Mouse (Mus musculus) forebrain, postnatal 0 days (tissue): Measurements from ENCODE around the gene Dysf. TPM values are rescaled to one million over a fixed set of nuclear protein-coding genes. Genes with fewer than 3 reads are reported as not detected.

Experiments
- ATAC-seq: fragments of 200-750 bp; cut with Nextera tagmentation; 2 replicates; pipeline ENCODE4 v1.8.0; 2017; ENCODE audit warnings: mild to moderate bottlenecking, moderate library complexity
- DNase-seq: peaks from one replicate; pipeline ENCODE4 v3.0.0-alpha.2; 2015
- H3K27ac ChIP-seq: fragments of 300-500 bp; sonication (generic); 2 replicates; pipeline ENCODE4 v1.5.1; 2014; ENCODE audit warnings: low read depth, mild to moderate bottlenecking, antibody characterized with exemption, low read length, moderate library complexity, mixed read lengths
- H3K27me3 ChIP-seq: fragments of 300-500 bp; sonication (generic); 2 replicates; pipeline ENCODE4 v1.6.1; 2014; ENCODE audit warnings: mild to moderate bottlenecking, low read length, mixed read lengths; ENCODE audit not compliant: insufficient read depth
- H3K36me3 ChIP-seq: fragments of 300-500 bp; sonication (generic); 2 replicates; pipeline ENCODE4 v1.6.1; 2014; ENCODE audit warnings: mild to moderate bottlenecking, moderate library complexity; ENCODE audit not compliant: insufficient read depth
- H3K4me1 ChIP-seq: fragments of 300-500 bp; sonication (generic); 2 replicates; pipeline ENCODE4 v1.6.1; 2014; ENCODE audit warnings: antibody characterized with exemption; ENCODE audit not compliant: insufficient read depth
- H3K4me2 ChIP-seq: fragments of 300-500 bp; sonication (generic); 2 replicates; pipeline ENCODE4 v1.6.1; 2014; ENCODE audit warnings: low read depth, mild to moderate bottlenecking, moderate library complexity
- H3K4me3 ChIP-seq: fragments of 300-500 bp; sonication (generic); 2 replicates; pipeline ENCODE4 v1.5.1; 2014; ENCODE audit warnings: low read depth, low read length, mixed read lengths
- H3K9ac ChIP-seq: fragments of 300-500 bp; sonication (generic); 2 replicates; pipeline ENCODE4 v1.6.1; 2014; ENCODE audit warnings: mild to moderate bottlenecking
- H3K9me3 ChIP-seq: fragments of 300-500 bp; sonication (generic); 2 replicates; pipeline ENCODE4 v1.6.1; 2016; ENCODE audit warnings: low read length
- CTCF ChIP-seq: sonication (generic); IDR thresholded peaks from 2 replicates; pipeline ENCODE4 v1.5.1; 2016; ENCODE audit warnings: antibody characterized with exemption, control low read depth, low read depth
- WGBS: fragments of 180-500 bp; shearing (Covaris S2); extraction: QIAGEN DNeasy Blood & Tissue Kit; methylation state at CpG from one replicate; pipeline ENCODE4 v1.1.7; 2014; 5-methylcytosine and 5-hydroxymethylcytosine counted together
- polyA plus RNA-seq: library from polyadenylated mRNA; unstranded; fragments of >200 nt; fragmentation: Nextera tagmentation; extraction: Ambion mirVana; gene quantifications from 2 replicates; pipeline ENCODE4 v1.2.1, GENCODE M21; 2015
- total RNA-seq: library from RNA; depleted of rRNA; stranded (reverse); fragments of >200 nt; gene quantifications from 2 replicates; pipeline ENCODE4 v1.2.3, GENCODE M21; 2014

The Dysf gene
- total and polyA plus RNA-seq, 2 experiments from 2014 or later = 1.3 to 1.4 TPM

GRCm38 (mm10) chr6:84178776-84179405, 170.5 kb downstream of the Dysf start:
- TF ChIP-seq CTCF = no peak
- no peak overlapping the region for H3K4me3 ChIP-seq
- H3K36me3 ChIP-seq = no peaks in the 10 kb centered on the region
- DNase-seq (no peak), ATAC-seq (no peak)
- no peak overlapping the region for H3K9ac ChIP-seq
- no peak overlapping the region for H3K27ac ChIP-seq
- H3K4me2 ChIP-seq = no peak overlapping the region
- H3K4me1 ChIP-seq = no peaks in the 10 kb centered on the region
- H3K9me3 ChIP-seq = no peaks in the 10 kb centered on the region
- WGBS = 80% methylated on average over 5 of the region's 5 CpGs
- H3K27me3 ChIP-seq = no peaks in the 10 kb centered on the region

DNA sequence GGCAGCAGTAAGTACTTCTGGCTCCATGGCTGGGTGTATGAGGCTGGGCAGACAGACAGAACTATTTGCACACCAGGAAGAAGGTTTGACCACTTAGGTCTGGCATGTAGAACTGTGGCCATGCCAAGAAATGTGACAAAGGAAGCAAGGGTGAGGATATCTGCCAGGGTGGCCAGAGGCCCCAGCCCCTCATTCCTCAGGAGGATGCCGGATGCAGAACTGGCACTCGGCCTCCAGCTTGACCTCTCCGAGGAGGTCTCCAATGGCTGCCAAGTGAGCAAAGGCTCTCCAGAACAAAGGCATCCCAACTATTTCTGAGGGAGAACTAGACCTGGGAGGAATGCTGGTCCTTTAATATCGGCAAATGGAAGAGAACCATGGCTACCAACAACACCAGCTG, 173.1 kb downstream of the Dysf start:
- no peaks in the 10 kb centered on the region for H3K4me1 ChIP-seq
- 22% methylated on average over 4 of the region's 4 CpGs for WGBS
- no peak for ATAC-seq
- no peak for DNase-seq
- H3K9me3 ChIP-seq = no peaks in the 10 kb centered on the region
- H3K4me3 ChIP-seq = no peak overlapping the region
- no peak overlapping the region for H3K4me2 ChIP-seq
- no peaks in the 10 kb centered on the region for H3K36me3 ChIP-seq
- H3K27ac ChIP-seq = no peak overlapping the region
- H3K27me3 ChIP-seq = no peaks in the 10 kb centered on the region
- H3K9ac ChIP-seq = no peak overlapping the region
- no peak for TF ChIP-seq CTCF

GRCm38 (mm10) chr6:84191656-84192250, 183.4 kb downstream of the Dysf start:
- H3K27ac ChIP-seq = no peak overlapping the region
- no peak for DNase-seq

DNA sequence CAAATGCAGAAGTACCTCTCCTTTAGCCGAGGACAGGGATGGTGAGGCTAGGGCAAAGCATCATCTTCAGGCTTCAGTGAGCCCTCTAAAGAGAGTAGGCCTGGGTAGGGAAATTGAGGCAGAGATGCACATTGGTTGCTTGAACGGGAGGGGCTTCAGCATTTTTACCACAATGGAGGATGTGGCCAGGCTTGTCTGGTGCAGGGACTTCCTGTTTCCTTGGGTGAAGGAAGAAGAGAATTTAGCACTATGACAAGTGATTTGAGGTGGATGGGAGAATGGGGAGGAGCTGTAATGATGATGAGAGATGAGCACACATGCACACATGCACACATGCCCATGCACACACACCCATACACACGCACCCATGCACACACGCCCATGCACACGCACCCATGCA, 188.1 kb downstream of the Dysf start:
- DNase-seq (no peak), ATAC-seq (no peak)
- no peak for TF ChIP-seq CTCF
- 95% methylated on average over 5 of the region's 5 CpGs for WGBS
- H3K27ac ChIP-seq = no peak overlapping the region
- H3K36me3 ChIP-seq = no peaks in the 10 kb centered on the region
- H3K4me3 ChIP-seq = no peak overlapping the region
- H3K4me1 ChIP-seq = no peaks in the 10 kb centered on the region
- H3K4me2 ChIP-seq = no peak overlapping the region
- H3K9me3 ChIP-seq = no peaks in the 10 kb centered on the region
- no peak overlapping the region for H3K9ac ChIP-seq
- no peaks in the 10 kb centered on the region for H3K27me3 ChIP-seq

More at GRCm38 (mm10) chr6:84191656-84192250, 183.4 kb downstream of the Dysf start:
- Histone ChIP-seq H3K36me3 (no peaks in the 10 kb centered on the region), H3K27me3 (no peaks in the 10 kb centered on the region), H3K4me3 (no peak overlapping the region), H3K4me1 (no peaks in the 10 kb centered on the region), H3K9me3 (no peaks in the 10 kb centered on the region), H3K4me2 (no peak overlapping the region), H3K9ac (no peak overlapping the region)
- no peak for TF ChIP-seq CTCF
- 72% methylated on average over 6 of the region's 6 CpGs for WGBS
- ATAC-seq = no peak

- Histone ChIP-seq H3K9me3 (no peaks in the 10 kb centered on the region), H3K9ac (no peak overlapping the region), H3K4me3 (no peak overlapping the region), H3K27ac (no peak overlapping the region), H3K4me2 (no peak overlapping the region), H3K36me3 (no peaks in the 10 kb centered on the region), H3K27me3 (no peaks in the 10 kb centered on the region), H3K4me1 (no peaks in the 10 kb centered on the region)
- no peak for TF ChIP-seq CTCF
- ATAC-seq (no peak), DNase-seq (no peak)
- 28% methylated on average over 5 of the region's 5 CpGs for WGBS
These were observed 189.4 kb downstream of the Dysf start for GRCm38 (mm10) chr6:84197811-84198213.

DNA sequence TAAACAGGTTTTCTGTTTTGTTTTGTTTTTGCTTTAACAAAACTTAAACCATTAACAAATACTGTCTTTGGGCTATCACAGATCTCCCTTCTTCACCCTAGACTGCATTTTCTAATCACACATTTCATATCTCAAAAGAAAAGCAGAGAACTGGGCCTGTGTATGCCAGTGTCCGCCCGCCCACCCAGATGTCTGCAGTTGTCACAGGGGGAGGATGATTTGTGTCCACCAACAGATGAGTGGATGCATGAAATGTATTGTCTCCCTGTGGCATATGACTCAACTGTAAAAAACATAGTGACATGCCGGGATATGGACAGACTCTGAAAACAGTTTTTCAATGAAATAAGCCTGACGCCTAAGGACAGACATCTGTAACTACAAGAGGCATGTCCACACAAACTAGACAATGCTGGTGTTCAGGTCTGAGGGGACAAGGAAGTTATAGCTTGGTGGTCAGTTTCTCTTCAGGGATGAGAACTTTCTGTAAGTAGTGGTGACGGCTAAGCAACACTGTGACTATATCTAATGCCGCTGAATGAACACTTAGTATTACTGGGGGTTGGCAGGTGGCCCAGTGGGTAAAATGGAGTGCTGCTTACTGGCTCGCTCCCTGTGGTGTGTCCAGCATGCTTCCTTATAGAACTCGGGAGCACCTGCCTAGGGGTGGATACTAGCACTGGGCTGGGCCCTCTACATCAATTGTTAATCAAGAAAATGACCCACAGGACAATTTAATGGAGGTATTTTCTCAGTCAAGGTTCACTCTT, 193.5 kb downstream of the Dysf start:
- H3K9ac ChIP-seq = no peak overlapping the region
- 79% methylated on average over 8 of the region's 8 CpGs for WGBS
- no peak overlapping the region for H3K27ac ChIP-seq

GRCm38 (mm10) chr6:84205611-84206010, 197.2 kb downstream of the Dysf start:
- no peak overlapping the region for H3K9ac ChIP-seq
- TF ChIP-seq CTCF = no peak
- H3K27ac ChIP-seq = no peak overlapping the region
- no peaks in the 10 kb centered on the region for H3K9me3 ChIP-seq
- DNase-seq (no peak), ATAC-seq (no peak)
- no peak overlapping the region for H3K4me2 ChIP-seq
- H3K27me3 ChIP-seq = no peaks in the 10 kb centered on the region
- H3K4me3 ChIP-seq = no peak overlapping the region
- no peaks in the 10 kb centered on the region for H3K36me3 ChIP-seq
- H3K4me1 ChIP-seq = no peaks in the 10 kb centered on the region
- WGBS = 92% methylated on average over 3 of the region's 3 CpGs

More for the DNA sequence above, 193.5 kb downstream of the Dysf start:
- no peaks in the 10 kb centered on the region for H3K9me3 ChIP-seq
- H3K4me1 ChIP-seq = no peaks in the 10 kb centered on the region
- H3K4me2 ChIP-seq = no peak overlapping the region
- DNase-seq (no peak), ATAC-seq (no peak)
- H3K36me3 ChIP-seq = no peaks in the 10 kb centered on the region
- H3K4me3 ChIP-seq = no peak overlapping the region
- no peak for TF ChIP-seq CTCF
- no peaks in the 10 kb centered on the region for H3K27me3 ChIP-seq
